Mouse (Mus musculus): ENCODE data around the gene Slc17a5. TPM values are rescaled to one million over a fixed set of nuclear protein-coding genes. Genes with fewer than 3 reads are reported as not detected.

Gene Slc17a5
- total RNA-seq, 2 experiments from 2014 or later, result 4.1 to 5.7 TPM

Other genes starting within 250 kb of the Slc17a5 start
- not detected for gene Gsta2, start 232.3 kb downstream of the Slc17a5 start, total RNA-seq (2021)
- gene Dppa5a, start 219.9 kb downstream of the Slc17a5 start, total RNA-seq (2021), result not detected
- under 1 TPM in 1 of 2 experiments, not detected in 1; 0.12 TPM for gene Ooep, start 209.3 kb downstream of the Slc17a5 start, total RNA-seq (2021)
- not detected for gene Ddx43, start 192.3 kb downstream of the Slc17a5 start, total RNA-seq (2021)
- gene Cgas, start 144.8 kb downstream of the Slc17a5 start, total RNA-seq (2021), result 1 to 10 TPM in 1 of 2 experiments, under 1 TPM in 1; 0.96 to 1.2 TPM
- 10 to 100 TPM; 15.3 to 16.4 TPM for gene Mto1, start 139.8 kb downstream of the Slc17a5 start, total RNA-seq (2021)
- not detected for gene Gm17324, start 139.3 kb downstream of the Slc17a5 start, total RNA-seq (2021)
- gene Eef1a1, start 98.9 kb downstream of the Slc17a5 start, total RNA-seq (2021), result 1,000 to 10,000 TPM; 2,370 to 3,141 TPM
- gene Cd109, start 27.5 kb upstream of the Slc17a5 start, total RNA-seq (2021), result 10 to 100 TPM in 1 of 2 experiments, 1 to 10 TPM in 1; 8.6 to 14.8 TPM